Mouse (Mus musculus) spleen, adult 10 weeks (tissue): Measurements from ENCODE around the gene Bbs12. TPM values are rescaled to one million over a fixed set of nuclear protein-coding genes. Genes with fewer than 3 reads are reported as not detected.

Experiments used
- polyA plus RNA-seq: library from polyadenylated mRNA; stranded (reverse); fragments of 350-450 nt; fragmentation: Illumina TruSeq; extraction: RNeasy Lipid Tissue Mini Kit (QIAGEN cat#74804); gene quantifications from one replicate; pipeline ENCODE4 v1.2.3, GENCODE M21; 2015; ENCODE audit warnings: low replicate concordance; ENCODE audit not compliant: insufficient read depth

The Bbs12 gene
- 9.3 TPM for polyA plus RNA-seq

DNA sequence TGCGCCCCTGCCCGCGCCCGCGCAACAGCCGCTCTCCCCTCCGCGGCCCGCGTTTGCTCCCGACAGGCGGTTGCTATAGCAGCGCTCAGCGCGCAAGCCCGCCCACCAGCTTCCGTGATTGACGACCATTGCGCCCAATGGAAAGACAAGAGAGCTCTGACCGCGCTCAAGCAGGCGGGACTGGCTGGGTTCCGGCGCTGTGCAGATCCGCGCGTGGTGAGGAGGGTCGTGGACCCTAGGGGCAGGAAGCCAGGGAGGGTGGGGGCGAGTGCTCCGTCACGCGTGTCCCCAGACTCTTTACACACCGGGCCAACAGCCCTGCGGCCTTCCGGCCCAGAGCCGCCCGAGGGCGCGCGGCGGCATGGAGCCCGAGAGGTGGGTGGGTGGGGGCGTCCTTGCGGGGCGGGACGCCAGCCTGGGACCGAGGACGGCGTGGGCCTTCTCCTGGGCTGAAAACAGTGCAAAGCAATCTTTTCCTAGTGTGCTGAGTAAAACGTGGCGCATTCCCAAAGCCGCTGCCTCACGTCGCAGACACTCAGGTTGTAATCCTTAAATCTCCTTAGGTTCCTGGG, at the start of gene Bbs12, which contains the start of gene Cetn4:
TSS of gene Bbs12 (plus strand) at position 185 of the 572 bp plus-strand sequence.
TSS of gene Cetn4 (minus strand) at position 339 of the 572 bp plus-strand sequence.

DNA sequence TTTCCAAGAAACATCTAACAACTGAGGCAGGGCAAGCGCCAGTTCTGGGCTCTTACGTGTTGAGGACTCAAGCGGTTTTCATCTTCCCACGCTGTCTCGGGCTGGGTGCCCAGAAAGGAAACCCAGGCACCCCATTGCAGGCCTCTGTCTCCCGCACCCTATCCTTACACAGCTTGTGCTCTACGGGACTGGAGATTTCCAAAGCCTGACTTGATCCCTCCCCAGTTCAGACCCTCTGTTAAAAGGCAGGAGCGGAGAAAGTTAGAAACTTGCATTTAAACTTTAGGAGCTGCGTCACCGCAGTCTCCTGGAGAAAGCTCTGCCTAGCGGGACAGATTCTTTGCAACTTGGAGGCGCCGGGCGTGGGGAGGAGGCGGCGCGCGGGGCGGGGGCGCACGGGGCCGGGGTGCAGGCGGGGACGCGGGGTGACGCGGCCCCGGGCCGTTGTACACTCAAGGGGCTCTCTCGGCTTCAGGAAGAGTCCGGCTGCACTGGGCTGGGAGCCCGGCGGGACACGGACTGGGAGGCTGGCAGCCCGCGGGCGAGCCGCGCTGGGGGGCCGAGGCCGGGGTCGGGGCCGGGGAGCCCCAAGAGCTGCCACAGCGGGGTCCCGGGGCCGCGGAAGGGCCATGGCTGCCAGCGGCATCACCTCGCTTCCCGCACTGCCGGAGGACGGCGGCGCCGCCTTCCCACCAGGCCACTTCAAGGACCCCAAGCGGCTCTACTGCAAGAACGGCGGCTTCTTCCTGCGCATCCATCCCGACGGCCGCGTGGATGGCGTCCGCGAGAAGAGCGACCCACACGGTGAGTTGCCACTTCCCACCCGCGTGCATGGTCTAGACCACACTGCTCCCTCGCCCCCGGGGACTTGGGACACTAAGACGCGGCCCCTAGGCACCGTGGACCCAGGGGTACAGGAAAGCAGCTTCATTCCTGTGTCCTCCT, 36.1 kb downstream of the Bbs12 start, which contains the start of gene Fgf2:
TSS of gene Fgf2 (plus strand) at position 126 of the 945 bp plus-strand sequence.

Other genes starting within 250 kb of the Bbs12 start
- gene Adad1, start 249.0 kb upstream of the Bbs12 start, polyA plus RNA-seq, result not detected
- gene Il2, start 186.6 kb upstream of the Bbs12 start, polyA plus RNA-seq, result 0.36 TPM
- 0.52 TPM for gene Il21, start 79.9 kb upstream of the Bbs12 start, polyA plus RNA-seq
- gene Cetn4, start 154 bp downstream of the Bbs12 start, polyA plus RNA-seq, result 3.1 TPM
- 4.4 TPM for gene Fgf2, start 35.8 kb downstream of the Bbs12 start, polyA plus RNA-seq
- gene Spata5, start 107.3 kb downstream of the Bbs12 start, polyA plus RNA-seq, result 32.7 TPM
- gene Nudt6, start 107.7 kb downstream of the Bbs12 start, polyA plus RNA-seq, result 12.6 TPM